Mouse (Mus musculus) small intestine, adult 2 months (tissue): ENCODE measurements around the gene Pck1.

Experiments
- CTCF ChIP-seq: fragments of 200-500 bp; IDR thresholded peaks from 2 replicates; pipeline ENCODE4 v1.5.1; 2012; ENCODE audit warnings: low read depth, mild to moderate bottlenecking, control low read depth, inconsistent platforms, low read length, moderate library complexity, mixed read lengths; ENCODE audit not compliant: insufficient replicate concordance, insufficient read length; ENCODE audit errors: extremely low read depth
- POLR2A ChIP-seq: fragments of 200-500 bp; IDR thresholded peaks from 2 replicates; pipeline ENCODE4 v1.6.1; 2012; ENCODE audit warnings: low read depth, mild to moderate bottlenecking, control low read depth, inconsistent platforms, low read length, moderate library complexity

- TF ChIP-seq CTCF, result no peak
- no peak for TF ChIP-seq POLR2A
Measured at GRCm38 (mm10) chr2:173173008-173173407, 20.2 kb downstream of the Pck1 start.
